Mouse (Mus musculus) midbrain, embryonic 15.5 days (tissue): ENCODE measurements around the gene Tmem42. TPM values are rescaled to one million over a fixed set of nuclear protein-coding genes. Genes with fewer than 3 reads are reported as not detected.
A peak's percentile ranks its signal among the peaks of the same experiment; 100 is the strongest.

Experiments
- ATAC-seq: fragments of 200-750 bp; cut with Nextera tagmentation; replicated peaks from 2 replicates; pipeline ENCODE4 v1.8.0; 2017; ENCODE audit warnings: moderate TSS enrichment
- H3K27ac ChIP-seq: fragments of 300-500 bp; sonication (generic); 2 replicates; pipeline ENCODE4 v1.5.1; 2015; ENCODE audit warnings: mild to moderate bottlenecking, inconsistent platforms
- H3K27me3 ChIP-seq: fragments of 300-500 bp; sonication (generic); replicated peaks from 2 replicates; pipeline ENCODE4 v1.6.1; 2015; ENCODE audit warnings: inconsistent platforms
- H3K36me3 ChIP-seq: fragments of 300-500 bp; sonication (generic); replicated peaks from 2 replicates; pipeline ENCODE4 v1.6.1; 2015; ENCODE audit warnings: inconsistent platforms
- H3K4me1 ChIP-seq: fragments of 300-500 bp; sonication (generic); 2 replicates; pipeline ENCODE4 v1.6.1; 2015; ENCODE audit warnings: inconsistent platforms
- H3K4me2 ChIP-seq: fragments of 300-500 bp; sonication (generic); 2 replicates; pipeline ENCODE4 v1.6.1; 2015; ENCODE audit warnings: inconsistent platforms, mild to moderate bottlenecking, moderate library complexity
- H3K4me3 ChIP-seq: fragments of 300-500 bp; sonication (generic); 2 replicates; pipeline ENCODE4 v1.5.1; 2015; ENCODE audit warnings: mild to moderate bottlenecking, inconsistent platforms
- H3K9ac ChIP-seq: fragments of 300-500 bp; sonication (generic); 2 replicates; pipeline ENCODE4 v1.6.1; 2015; ENCODE audit warnings: mild to moderate bottlenecking, inconsistent platforms
- H3K9me3 ChIP-seq: fragments of 300-500 bp; sonication (generic); 2 replicates; pipeline ENCODE4 v1.6.1; 2016; ENCODE audit warnings: inconsistent platforms
- WGBS: fragments of 180-500 bp; shearing (Covaris S2); methylation state at CpG from one replicate; pipeline ENCODE4 v1.1.7; 2015; ENCODE audit warnings: mixed read lengths; 5-methylcytosine and 5-hydroxymethylcytosine counted together
- polyA plus RNA-seq: library from polyadenylated mRNA; unstranded; fragments of >200 nt; fragmentation: Nextera tagmentation; extraction: Ambion mirVana; gene quantifications from 2 replicates; pipeline ENCODE4 v1.2.1, GENCODE M21; 2015

Gene Tmem42
- 29.7 and 29.9 TPM in 2 replicates for polyA plus RNA-seq

DNA sequence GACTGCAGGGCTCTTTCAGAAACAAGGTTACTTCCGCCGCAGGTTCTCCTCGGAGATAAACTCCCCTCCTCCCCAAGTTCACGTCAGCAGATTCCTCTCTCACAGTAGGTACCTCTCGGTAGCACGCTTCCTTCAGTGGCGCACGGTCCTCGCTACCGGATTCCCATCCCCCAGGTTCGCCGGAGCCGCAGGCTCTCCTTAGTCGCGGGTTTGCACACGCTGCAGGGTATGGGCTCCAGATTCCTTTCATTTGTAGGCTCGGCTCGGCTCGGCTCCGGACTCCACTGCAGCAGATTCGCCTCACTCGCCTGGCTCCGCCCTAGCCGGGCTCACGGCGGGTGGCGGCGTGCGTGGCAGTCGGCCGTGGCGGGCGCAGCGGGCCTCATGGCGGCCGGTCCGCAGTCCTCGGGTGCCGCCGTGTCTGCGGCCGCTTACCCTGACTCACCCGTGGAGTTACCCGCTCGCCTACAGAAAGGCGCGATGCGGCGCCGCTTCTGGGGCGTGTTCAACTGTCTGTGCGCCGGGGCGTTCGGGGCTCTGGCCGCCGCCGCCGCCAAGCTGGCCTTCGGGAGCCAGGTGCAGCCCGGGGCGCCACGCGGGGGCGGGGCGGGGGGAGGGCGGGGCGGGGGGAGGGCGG lies at the start of gene Tmem42:
TSS of gene Tmem42 (plus strand) at position 332 of the 637 bp plus-strand sequence.
- Histone ChIP-seq H3K4me2 (peak within 1 kb of the TSS; percentile 68), H3K27me3 (no peaks in the 10 kb centered on the region), H3K36me3 (no peaks in the 10 kb centered on the region; the same call in 1 of the 2 replicates), H3K9ac (peak within 1 kb of the TSS; percentile 78), H3K27ac (peak within 1 kb of the TSS; percentile 92), H3K9me3 (no peaks in the 10 kb centered on the region), H3K4me3 (peak within 1 kb of the TSS; percentile 69), H3K4me1 (peaks cover 23% of the 10 kb centered on the region)
- WGBS, result under 1% methylated on average over 59 of the region's 69 CpGs
- peak; percentile 96 for ATAC-seq

DNA sequence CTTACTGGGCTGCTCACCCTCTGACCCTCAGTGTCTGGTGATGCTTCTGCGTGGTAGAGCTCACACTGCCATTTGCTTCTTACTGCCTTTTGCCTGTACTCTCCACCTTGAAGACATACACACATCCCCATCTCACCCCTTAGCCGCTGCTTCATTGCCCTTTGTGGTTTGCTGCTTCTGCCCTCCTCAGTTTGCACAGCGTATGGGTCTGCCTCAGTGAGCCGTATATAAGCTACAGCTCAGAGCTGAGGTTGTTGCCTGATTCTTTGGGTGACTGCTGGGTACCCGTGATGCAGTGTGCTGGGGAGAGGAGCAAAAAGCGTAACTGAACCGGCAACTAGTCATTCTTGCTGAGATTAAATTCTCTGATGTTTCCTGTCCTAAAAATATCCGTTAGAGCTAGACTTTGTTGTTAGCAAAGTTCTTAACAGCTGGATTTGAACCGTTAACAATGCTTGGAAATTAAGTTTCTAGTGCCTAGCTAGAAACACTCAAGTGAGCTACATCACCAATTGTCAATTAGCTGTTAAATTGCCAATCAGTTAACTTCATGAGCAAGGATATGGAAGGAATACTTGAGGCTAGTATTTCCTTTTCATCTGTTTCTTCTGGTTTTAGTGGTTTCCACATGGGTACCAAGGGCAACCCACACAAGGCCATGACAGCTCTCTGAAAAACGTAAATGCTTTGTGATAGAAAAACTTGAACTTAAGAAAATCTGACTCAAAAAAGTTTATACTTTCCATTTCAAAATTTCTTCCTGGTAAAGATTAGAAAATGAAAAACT lies 22.5 kb upstream of the Tmem42 start:
- Histone ChIP-seq H3K4me3 (no peak overlapping the region), H3K27ac (no peak overlapping the region), H3K9me3 (no peaks in the 10 kb centered on the region), H3K27me3 (no peaks in the 10 kb centered on the region), H3K9ac (no peak overlapping the region), H3K36me3 (no peaks in the 10 kb centered on the region), H3K4me1 (no peaks in the 10 kb centered on the region), H3K4me2 (no peak overlapping the region)
- no peak for ATAC-seq
- 95% methylated on average over 10 of the region's 10 CpGs for WGBS

DNA sequence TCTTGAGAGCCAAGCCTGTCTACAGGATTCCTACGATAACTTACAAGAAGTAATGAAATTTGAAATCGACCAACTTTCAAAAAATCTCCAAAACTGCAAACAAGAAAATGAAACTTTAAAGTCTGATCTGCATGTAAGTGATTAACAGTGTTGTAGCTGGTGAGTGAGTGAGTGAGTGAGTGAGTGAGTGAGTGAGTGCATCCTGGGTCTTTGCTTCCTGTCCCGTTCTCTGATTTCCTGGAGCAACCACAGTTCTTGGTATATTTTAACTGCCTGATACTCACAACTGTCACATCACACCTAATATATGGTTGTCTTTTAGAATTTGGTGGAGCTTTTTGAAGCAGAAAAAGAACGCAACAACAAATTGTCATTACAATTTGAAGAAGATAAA lies 21.9 kb upstream of the Tmem42 start:
- Histone ChIP-seq H3K27ac (no peak overlapping the region), H3K4me2 (no peak overlapping the region), H3K9me3 (no peaks in the 10 kb centered on the region), H3K36me3 (no peaks in the 10 kb centered on the region), H3K27me3 (no peaks in the 10 kb centered on the region), H3K4me1 (no peaks in the 10 kb centered on the region), H3K9ac (no peak overlapping the region), H3K4me3 (no peak overlapping the region)
- no peak for ATAC-seq
- 97% methylated on average over 4 of the region's 4 CpGs for WGBS

DNA sequence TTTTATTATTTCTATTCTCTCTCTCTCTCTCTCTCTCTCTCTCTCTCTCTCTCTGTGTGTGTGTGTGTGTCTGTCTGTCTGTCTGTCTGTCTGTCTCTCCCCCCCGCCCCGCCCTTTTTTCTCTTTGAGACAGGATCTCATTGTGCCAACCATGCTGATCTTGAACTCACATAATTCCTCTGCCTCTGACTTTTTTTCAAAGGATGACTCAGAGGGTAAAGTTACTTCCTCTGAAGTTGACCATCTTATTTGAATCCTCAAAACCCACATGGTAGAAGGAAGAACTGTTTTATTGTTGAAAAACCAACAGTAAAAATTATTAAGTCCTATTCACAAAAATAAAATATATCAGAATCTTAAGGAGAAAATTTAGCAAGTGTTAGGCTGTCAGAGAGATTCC lies 16.4 kb upstream of the Tmem42 start:
- Histone ChIP-seq H3K27ac (no peak overlapping the region), H3K4me2 (no peak overlapping the region), H3K4me1 (no peaks in the 10 kb centered on the region), H3K4me3 (no peak overlapping the region), H3K36me3 (no peaks in the 10 kb centered on the region), H3K9ac (no peak overlapping the region), H3K9me3 (no peaks in the 10 kb centered on the region), H3K27me3 (no peaks in the 10 kb centered on the region)
- no peak for ATAC-seq
- WGBS, result 96% methylated on average over 2 of the region's 2 CpGs

DNA sequence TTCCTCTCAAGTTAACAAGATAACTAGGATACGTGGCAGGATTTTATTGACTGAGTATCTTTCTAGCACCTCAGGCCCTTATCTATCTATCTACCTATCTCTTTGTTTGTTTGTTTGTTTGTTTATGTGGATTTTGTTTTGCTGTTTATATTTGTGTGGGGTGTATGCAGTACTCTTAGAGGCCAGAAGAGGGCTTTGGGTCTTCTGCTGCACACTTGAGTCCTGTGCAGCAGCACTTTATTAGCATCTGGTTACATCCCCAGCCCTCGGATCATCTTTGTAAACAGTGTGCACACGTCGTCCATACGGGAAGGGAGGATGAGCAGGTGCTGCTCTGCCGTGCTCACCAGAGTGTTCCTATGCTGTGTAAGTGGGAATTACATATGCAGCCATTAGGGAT lies 15.1 kb upstream of the Tmem42 start:
- no peak for ATAC-seq
- H3K36me3 ChIP-seq, result no peaks in the 10 kb centered on the region
- H3K9me3 ChIP-seq, result no peaks in the 10 kb centered on the region
- H3K9ac ChIP-seq, result no peak overlapping the region
- no peaks in the 10 kb centered on the region for H3K4me1 ChIP-seq
- H3K27ac ChIP-seq, result no peak overlapping the region
- H3K27me3 ChIP-seq, result no peaks in the 10 kb centered on the region
- H3K4me3 ChIP-seq, result no peak overlapping the region
- H3K4me2 ChIP-seq, result no peak overlapping the region
- WGBS, result 78% methylated on average over 6 of the region's 6 CpGs

DNA sequence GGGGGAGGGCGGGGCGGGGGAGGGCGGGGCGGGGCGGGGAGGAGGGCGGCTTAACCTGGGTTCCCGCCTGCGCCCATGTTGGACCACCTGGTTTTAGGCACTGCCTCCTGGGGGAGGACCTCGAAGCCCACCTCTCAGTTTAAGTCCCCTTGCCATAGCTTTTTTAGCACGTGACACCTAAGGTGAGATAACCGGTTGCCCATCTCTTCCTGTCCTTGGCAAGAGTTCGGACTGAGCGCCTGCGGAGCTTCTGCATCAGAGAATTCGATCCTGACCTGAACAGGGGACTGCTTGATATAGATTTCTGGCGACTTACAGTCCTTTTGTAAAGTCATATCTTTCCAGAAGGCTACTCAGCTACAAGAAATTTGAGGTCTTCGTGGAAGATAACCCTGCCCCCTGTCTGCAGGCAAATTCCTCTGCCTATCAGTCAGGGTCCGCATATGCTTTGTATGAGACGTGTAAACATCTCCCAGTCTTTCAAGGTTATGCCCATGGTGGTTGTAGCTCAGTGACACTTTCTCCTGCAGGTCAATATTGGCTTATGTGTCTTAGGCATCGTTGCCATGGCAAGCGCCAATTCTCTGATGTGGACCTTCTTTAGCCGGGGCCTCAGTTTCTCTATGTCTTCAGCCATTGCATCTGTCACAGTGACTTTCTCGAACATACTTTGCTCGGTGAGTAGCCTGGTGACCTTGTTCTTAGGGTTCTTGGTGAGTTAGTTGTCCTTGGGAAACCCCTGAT lies 682 bp downstream of the Tmem42 start:
- H3K4me1 ChIP-seq, result peaks cover 20% of the 10 kb centered on the region
- WGBS, result 44% methylated on average over 16 of the region's 24 CpGs
- H3K4me3 ChIP-seq, result peak overlapping the region; percentile 69
- peak; percentile 63 for ATAC-seq
- no peaks in the 10 kb centered on the region for H3K9me3 ChIP-seq
- H3K4me2 ChIP-seq, result peak overlapping the region; percentile 68
- H3K9ac ChIP-seq, result peak overlapping the region; percentile 6; the same call in 1 of the 2 replicates
- no peaks in the 10 kb centered on the region for H3K27me3 ChIP-seq
- peak overlapping the region; percentile 92; the same call in 1 of the 2 replicates for H3K27ac ChIP-seq
- H3K36me3 ChIP-seq, result no peaks in the 10 kb centered on the region; the same call in 1 of the 2 replicates

DNA sequence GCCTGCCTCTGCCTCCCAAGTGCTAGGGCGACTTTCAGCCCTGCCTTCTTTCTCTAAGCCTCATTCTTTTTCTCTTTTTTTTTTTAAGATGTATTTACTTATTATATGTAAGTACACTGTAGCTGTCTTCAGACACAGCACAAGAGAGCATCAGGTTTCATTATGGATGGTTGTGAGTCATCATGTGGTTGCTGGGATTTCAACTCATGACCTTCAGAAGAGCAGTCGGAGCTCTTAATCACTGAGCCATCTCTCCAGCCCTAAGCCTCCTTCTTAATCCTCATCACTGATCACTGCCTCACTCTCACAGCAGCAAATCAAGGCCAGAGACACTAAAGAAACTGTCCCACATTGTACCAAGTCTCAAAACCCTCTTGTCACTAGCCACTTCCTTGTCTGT lies 3.1 kb downstream of the Tmem42 start:
- Histone ChIP-seq H3K36me3 (no peaks in the 10 kb centered on the region), H3K9ac (no peak overlapping the region), H3K4me1 (peaks cover 13% of the 10 kb centered on the region), H3K27ac (no peak overlapping the region), H3K4me3 (no peak overlapping the region), H3K27me3 (no peaks in the 10 kb centered on the region), H3K9me3 (no peaks in the 10 kb centered on the region), H3K4me2 (no peak overlapping the region)
- no peak for ATAC-seq
- WGBS, result 89% methylated on average over 2 of the region's 2 CpGs

DNA sequence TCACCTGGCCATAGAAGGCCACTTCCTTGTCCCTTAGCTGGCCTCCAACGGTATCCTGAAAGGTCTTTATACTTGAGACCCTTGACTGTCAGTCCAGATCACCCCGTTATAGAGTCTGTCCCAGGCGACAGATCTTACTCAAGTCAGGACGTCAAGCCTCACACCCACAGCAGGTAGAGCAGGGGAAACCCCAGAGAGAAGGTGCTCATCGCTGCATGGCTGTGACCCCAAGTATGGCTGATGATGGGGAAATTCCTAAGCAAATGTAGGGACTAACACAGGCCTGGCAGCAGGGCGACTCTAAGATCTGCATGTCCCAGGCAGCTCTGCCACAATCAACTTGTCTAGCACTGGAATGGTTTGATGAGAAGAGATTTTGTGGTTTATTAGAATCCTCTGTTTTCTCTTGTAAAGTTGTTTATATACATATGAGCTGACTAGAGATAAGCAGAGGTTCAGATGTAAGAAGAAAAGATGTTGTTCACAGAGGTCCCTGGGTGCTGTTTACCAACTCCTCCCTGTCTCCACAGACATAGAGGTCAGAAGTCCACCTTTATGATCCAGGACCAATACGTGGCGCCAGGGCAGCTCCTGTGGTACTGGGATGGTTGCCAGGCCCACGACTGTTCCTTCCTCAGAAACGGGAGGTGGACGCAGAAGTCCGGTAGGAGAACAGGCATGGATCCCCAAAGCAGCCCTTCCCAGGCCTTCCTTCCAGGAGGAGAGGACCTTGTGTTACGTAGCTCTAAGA lies 10.5 kb downstream of the Tmem42 start:
- WGBS, result 85% methylated on average over 13 of the region's 13 CpGs
- no peak for ATAC-seq

DNA sequence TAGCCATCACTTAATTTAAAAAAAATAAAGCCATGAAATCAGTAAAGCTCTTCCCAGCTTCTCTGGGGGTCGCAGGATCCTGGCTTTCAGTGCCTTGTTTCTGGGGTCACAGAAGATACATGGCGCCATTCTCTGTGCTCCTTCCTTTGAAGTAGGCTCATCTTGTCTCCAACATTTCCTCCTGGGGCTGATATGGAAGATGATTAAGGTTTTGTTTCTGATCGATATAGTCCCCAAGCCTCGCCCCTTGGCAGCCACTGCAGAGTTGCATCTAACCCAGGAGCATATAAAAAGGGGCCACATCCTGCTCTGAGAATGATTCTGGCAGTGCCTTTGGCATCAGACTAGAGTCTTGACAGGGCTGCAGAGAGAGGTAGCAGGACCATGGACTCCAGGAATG lies 13.3 kb downstream of the Tmem42 start, which contains the start of gene Tgm4:
TSS of gene Tgm4 (plus strand) at position 301 of the 400 bp plus-strand sequence.
- Histone ChIP-seq H3K4me2 (no peak within 1 kb of the TSS), H3K4me1 (no peaks in the 10 kb centered on the region), H3K27ac (no peak within 1 kb of the TSS), H3K27me3 (no peaks in the 10 kb centered on the region), H3K4me3 (no peak within 1 kb of the TSS), H3K36me3 (no peaks in the 10 kb centered on the region), H3K9me3 (no peaks in the 10 kb centered on the region), H3K9ac (no peak within 1 kb of the TSS)
- WGBS, result 88% methylated on average over 4 of the region's 4 CpGs
- no peak for ATAC-seq

More for the DNA sequence above, 10.5 kb downstream of the Tmem42 start:
- H3K27me3 ChIP-seq, result no peaks in the 10 kb centered on the region
- no peaks in the 10 kb centered on the region for H3K9me3 ChIP-seq
- no peaks in the 10 kb centered on the region for H3K4me1 ChIP-seq
- H3K9ac ChIP-seq, result no peak overlapping the region
- no peak overlapping the region for H3K4me3 ChIP-seq
- no peak overlapping the region for H3K27ac ChIP-seq
- H3K36me3 ChIP-seq, result no peaks in the 10 kb centered on the region
- no peak overlapping the region for H3K4me2 ChIP-seq

DNA sequence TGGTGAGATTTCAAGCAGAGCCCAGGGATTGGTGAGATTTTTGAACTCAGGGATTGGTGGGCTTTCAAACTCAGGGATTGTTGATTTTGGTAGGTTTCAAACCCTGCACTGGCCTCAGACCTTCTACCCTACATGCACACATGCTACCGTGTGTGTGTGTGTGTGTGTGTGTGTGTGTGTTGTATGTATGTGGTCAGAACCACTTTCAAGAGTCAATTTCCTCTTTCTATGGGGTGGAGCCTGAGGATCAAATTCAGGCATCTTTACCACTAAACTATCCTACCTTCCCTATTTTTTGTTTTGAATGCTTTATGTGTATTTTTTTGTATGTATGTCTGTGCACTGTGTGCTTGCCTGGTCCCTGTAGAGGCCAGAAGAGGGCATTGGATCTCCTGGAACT lies 26.5 kb downstream of the Tmem42 start:
- WGBS, result 89% methylated on average over 1 of the region's 1 CpGs
- Histone ChIP-seq H3K4me3 (no peak overlapping the region), H3K27ac (no peak overlapping the region), H3K9me3 (no peaks in the 10 kb centered on the region), H3K9ac (no peak overlapping the region), H3K36me3 (no peaks in the 10 kb centered on the region), H3K4me2 (no peak overlapping the region), H3K4me1 (no peaks in the 10 kb centered on the region), H3K27me3 (no peaks in the 10 kb centered on the region)
- ATAC-seq, result no peak

DNA sequence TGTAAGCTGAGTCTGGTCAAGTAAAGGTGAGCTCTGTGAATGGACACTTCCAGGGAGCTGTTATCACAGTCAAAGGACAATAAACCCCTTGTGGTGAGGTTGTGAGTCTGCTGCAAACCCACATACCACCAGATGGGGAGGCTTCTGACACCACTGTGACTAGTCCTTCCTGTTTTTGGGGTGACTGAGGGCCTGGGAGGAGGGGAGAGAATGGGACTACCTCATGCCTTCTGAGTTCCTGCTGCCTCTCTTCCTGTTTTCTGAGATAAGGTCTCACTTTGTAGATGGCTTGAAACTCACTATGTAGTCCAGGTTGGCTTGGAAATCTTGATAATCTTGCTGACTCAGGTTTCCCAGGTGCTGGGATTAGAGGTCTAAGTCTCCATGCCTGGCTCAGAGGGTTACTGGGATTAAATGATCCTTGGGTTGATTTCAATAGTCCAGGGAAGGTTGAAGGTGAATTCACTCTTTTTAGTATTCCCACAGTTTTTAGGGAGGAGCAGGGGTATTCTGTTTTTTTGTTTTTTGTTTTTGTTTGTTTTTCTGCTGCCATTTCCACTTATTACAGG lies 37.7 kb downstream of the Tmem42 start:
- Histone ChIP-seq H3K4me3 (no peak overlapping the region), H3K4me2 (no peak overlapping the region), H3K27ac (no peak overlapping the region), H3K9me3 (no peaks in the 10 kb centered on the region), H3K9ac (no peak overlapping the region), H3K4me1 (no peaks in the 10 kb centered on the region), H3K27me3 (no peaks in the 10 kb centered on the region), H3K36me3 (no peaks in the 10 kb centered on the region)
- ATAC-seq, result no peak
